Mouse (Mus musculus): ENCODE data around the gene Mta3.

DNA sequence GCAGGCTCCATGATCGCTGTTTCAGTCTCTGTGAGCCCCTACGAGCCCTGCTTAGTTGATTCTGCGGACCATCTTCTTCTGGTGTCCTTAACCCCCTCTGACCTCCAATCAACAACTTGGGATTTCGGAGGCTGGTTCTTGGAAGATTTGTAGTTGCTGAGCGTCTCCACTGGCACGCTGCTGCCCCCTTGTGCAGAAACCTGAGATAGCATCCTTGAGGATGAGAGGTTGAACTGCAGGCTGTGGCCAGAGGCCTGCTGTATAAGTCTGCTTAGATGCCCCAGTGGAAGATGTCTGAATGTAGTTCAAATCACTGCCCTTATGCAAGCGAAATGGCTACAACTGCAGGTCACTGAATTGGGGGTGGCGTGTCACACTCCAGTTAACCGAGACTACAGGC, 144.5 kb downstream of the Mta3 start:
- TF ChIP-seq EP300 (optimal IDR thresholded peaks at IDR 0.05) (no peak), CTCF (IDR thresholded peaks at IDR 0.05; ENCODE audit: low read depth) (peak; percentile 97)

Measured in stomach, postnatal 0 days (tissue).